Comparison of ENCODE assay signal across 9 mouse cellular contexts in genomic region chr9:78442237-78442578, GRCm38 (mm10). TPM values are rescaled to one million over a fixed set of nuclear protein-coding genes. Genes with fewer than 3 reads are reported as not detected.
A peak's percentile ranks its signal among the peaks of the same experiment; 100 is the strongest.
DNase-seq lines count a peak whose midpoint lies in the region; ATAC-seq and TF ChIP-seq lines count a peak whose summit lies in the region.
"Had no signal": no experiment of that assay in that cellular context is flagged by ENCODE, and none has a peak within 500 bp of the region (broad histone marks: within the 10 kb centered on the region; RNA-seq: fewer than 3 reads in every experiment).

No protein-coding gene starts in this region.

- WGBS in liver, adult 2 months = 5% methylated on average over 9 of the region's 9 CpGs
- 4% methylated on average over 9 of the region's 9 CpGs for WGBS in embryonic facial prominence, embryonic 11.5 days
- WGBS in intestine, embryonic 16.5 days = 5% methylated on average over 9 of the region's 9 CpGs
- 3% methylated on average over 9 of the region's 9 CpGs for WGBS in neural tube, embryonic 13.5 days

- ATAC-seq in embryonic facial prominence, embryonic 11.5 days (replicated peaks; ENCODE audit: insufficient number of reproducible peaks, low FRiP score, low TSS enrichment, low read depth) = no peak
- ATAC-seq in intestine, embryonic 16.5 days = peak; percentile 48
- 0 out of 2 replicates have a peak, but pooled peaks have one; percentile 49 for ATAC-seq in neural tube, embryonic 13.5 days (ENCODE audit: low read depth)
- no peak; the same call in 1 of the 2 replicates for ATAC-seq in granulocyte monocyte progenitor cell, adult 5-6 weeks (replicated peaks; ENCODE audit: poor library complexity, severe bottlenecking)

- no peak for DNase-seq in liver, adult 2 months (ENCODE audit: extremely low read depth, low read depth, low spot score)
- no peak for DNase-seq in liver
- DNase-seq in embryonic facial prominence, embryonic 11.5 days (ENCODE audit: low spot score) = no peak
- DNase-seq in layer of hippocampus, adult 18-20 months (ENCODE audit: low spot score in 2 of 2) = no peak
- DNase-seq in right cerebral cortex, postnatal 10 days (ENCODE audit: low spot score in 2 of 2) = no peak

- H3K9ac ChIP-seq in liver, adult 2 months (ENCODE audit: low read depth, low read length) = peak overlapping the region; percentile 56; the same call in 1 of the 2 replicates
- peak overlapping the region; percentile 51 for H3K9ac ChIP-seq in embryonic facial prominence, embryonic 11.5 days (replicated peaks; ENCODE audit: low read length)
- H3K9ac ChIP-seq in intestine, embryonic 16.5 days (ENCODE audit: low read depth, low read length) = peak overlapping the region; percentile 75
- peak overlapping the region; percentile 58; the same call in 1 of the 2 replicates for H3K9ac ChIP-seq in neural tube, embryonic 13.5 days

- no peaks in the 10 kb centered on the region for H3K79me2 ChIP-seq in liver, adult 2 months (ENCODE audit: control insufficient read depth, insufficient read depth, low read length)

- no peak for TF ChIP-seq CTCF in liver, adult 2 months (IDR thresholded peaks at IDR 0.05; ENCODE audit: low read depth, low read length)

- H3K4me3 ChIP-seq in liver, adult 2 months (ENCODE audit: insufficient read depth, low read depth, low read length) = peak overlapping the region; percentile 63
- H3K4me3 ChIP-seq in embryonic facial prominence, embryonic 11.5 days (ENCODE audit: low read depth, low read length) = peak overlapping the region; percentile 40
- H3K4me3 ChIP-seq in intestine, embryonic 16.5 days (ENCODE audit: low read length) = peak overlapping the region; percentile 64
- H3K4me3 ChIP-seq in neural tube, embryonic 13.5 days = peak overlapping the region; percentile 44

- no peak for TF ChIP-seq POLR2A in liver, adult 2 months (IDR thresholded peaks at IDR 0.05; ENCODE audit: extremely low read depth, insufficient read depth, low read length)

- no peaks in the 10 kb centered on the region for H3K4me1 ChIP-seq in liver, adult 2 months (ENCODE audit: control insufficient read depth, insufficient read depth, low read length)
- H3K4me1 ChIP-seq in embryonic facial prominence, embryonic 11.5 days (ENCODE audit: control insufficient read depth, insufficient read depth, low read length) = peaks cover 4% of the 10 kb centered on the region; the same call in 1 of the 2 replicates
- no peaks in the 10 kb centered on the region for H3K4me1 ChIP-seq in intestine, embryonic 16.5 days (ENCODE audit: control insufficient read depth, insufficient read depth, low read length)
- peaks cover 11% of the 10 kb centered on the region for H3K4me1 ChIP-seq in neural tube, embryonic 13.5 days (replicated peaks)

- H3K9me3 ChIP-seq in embryonic facial prominence, embryonic 11.5 days (replicated peaks; ENCODE audit: control insufficient read depth, low read length) = no peaks in the 10 kb centered on the region
- H3K9me3 ChIP-seq in intestine, embryonic 16.5 days (ENCODE audit: control insufficient read depth, low read length) = no peaks in the 10 kb centered on the region
- no peaks in the 10 kb centered on the region for H3K9me3 ChIP-seq in neural tube, embryonic 13.5 days

- no peaks in the 10 kb centered on the region for H3K36me3 ChIP-seq in liver, adult 2 months (ENCODE audit: control insufficient read depth, insufficient read depth, low read length)
- H3K36me3 ChIP-seq in embryonic facial prominence, embryonic 11.5 days (replicated peaks; ENCODE audit: control insufficient read depth, insufficient read depth, low read depth, low read length) = no peaks in the 10 kb centered on the region
- no peaks in the 10 kb centered on the region for H3K36me3 ChIP-seq in intestine, embryonic 16.5 days (ENCODE audit: control insufficient read depth, insufficient read depth, low read length)
- H3K36me3 ChIP-seq in neural tube, embryonic 13.5 days = no peaks in the 10 kb centered on the region

- H3K27ac ChIP-seq in liver, adult 2 months (replicated peaks; ENCODE audit: insufficient read depth, low read depth, low read length) = no peak overlapping the region
- H3K27ac ChIP-seq in embryonic facial prominence, embryonic 11.5 days (replicated peaks; ENCODE audit: low read depth, low read length) = no peak overlapping the region
- no peak overlapping the region for H3K27ac ChIP-seq in intestine, embryonic 16.5 days (ENCODE audit: low read length)
- H3K27ac ChIP-seq in neural tube, embryonic 13.5 days (replicated peaks) = no peak overlapping the region

- H3K4me2 ChIP-seq in embryonic facial prominence, embryonic 11.5 days (ENCODE audit: low read depth, low read length) = peak overlapping the region; percentile 61
- H3K4me2 ChIP-seq in intestine, embryonic 16.5 days (ENCODE audit: low read depth, low read length) = peak overlapping the region; percentile 98
- peak overlapping the region; percentile 69 for H3K4me2 ChIP-seq in neural tube, embryonic 13.5 days

- no peaks in the 10 kb centered on the region for H3K27me3 ChIP-seq in liver, adult 2 months (ENCODE audit: control insufficient read depth, insufficient read depth, low read length)
- peaks cover 39% of the 10 kb centered on the region for H3K27me3 ChIP-seq in embryonic facial prominence, embryonic 11.5 days (ENCODE audit: control insufficient read depth, insufficient read depth, low read length)
- peaks cover 20% of the 10 kb centered on the region for H3K27me3 ChIP-seq in intestine, embryonic 16.5 days (replicated peaks; ENCODE audit: control insufficient read depth, insufficient read depth, low read length)
- H3K27me3 ChIP-seq in neural tube, embryonic 13.5 days = peaks cover 86% of the 10 kb centered on the region

RNA-seq across cellular contexts. Expression of gene Cgas, which starts 0.8 kb away (rescaled TPM):
- total RNA-seq in liver, adult 2 months (2014; rRNA removed) = 0.18 and 0.34 TPM in 2 replicates
- 0.07 and 0.12 TPM in 2 replicates for polyA plus RNA-seq in liver, adult 2 months (2012; rRNA removed)
- polyA plus RNA-seq in embryonic facial prominence, embryonic 11.5 days (2014; fragmentation: Nextera tagmentation; extraction: Ambion mirVana) = 0.84 and 0.92 TPM in 2 replicates
- 1.6 and 1.9 TPM in 2 replicates for polyA plus RNA-seq in intestine, embryonic 16.5 days (2015; fragmentation: Nextera tagmentation; extraction: Ambion mirVana)
- 0.64 and 0.85 TPM in 2 replicates for polyA plus RNA-seq in neural tube, embryonic 13.5 days (2015; fragmentation: Nextera tagmentation; extraction: Ambion mirVana)
- 23.1 and 24.9 TPM in 2 replicates for total RNA-seq in granulocyte monocyte progenitor cell, adult 5-6 weeks (2014; fragmentation: Nextera tagmentation)
- total RNA-seq in granulocyte monocyte progenitor cell, adult 5-6 weeks (2017) = 20.1 and 23.2 TPM in 2 replicates
- under 1 TPM; 0.51 to 0.69 TPM for total RNA-seq in layer of hippocampus, adult 18-20 months (2021)

RNA-seq across cellular contexts. Expression of gene Mto1, which starts 5.8 kb away (rescaled TPM):
- total RNA-seq in liver, adult 2 months (2014; rRNA removed) = 18.7 and 18.9 TPM in 2 replicates
- 16.9 and 17.3 TPM in 2 replicates for polyA plus RNA-seq in liver, adult 2 months (2012; rRNA removed)
- 21.4 and 24.7 TPM in 2 replicates for polyA plus RNA-seq in embryonic facial prominence, embryonic 11.5 days (2014; fragmentation: Nextera tagmentation; extraction: Ambion mirVana)
- 25.0 and 27.0 TPM in 2 replicates for polyA plus RNA-seq in intestine, embryonic 16.5 days (2015; fragmentation: Nextera tagmentation; extraction: Ambion mirVana)
- polyA plus RNA-seq in neural tube, embryonic 13.5 days (2015; fragmentation: Nextera tagmentation; extraction: Ambion mirVana) = 26.6 and 28.4 TPM in 2 replicates
- total RNA-seq in granulocyte monocyte progenitor cell, adult 5-6 weeks (2014; fragmentation: Nextera tagmentation) = 27.8 and 43.2 TPM in 2 replicates
- 30.2 and 31.5 TPM in 2 replicates for total RNA-seq in granulocyte monocyte progenitor cell, adult 5-6 weeks (2017)
- total RNA-seq in layer of hippocampus, adult 18-20 months (2021) = 10 to 100 TPM; 22.4 to 23.2 TPM

RNA-seq across cellular contexts. Expression of gene Gm17324, which starts 6.4 kb away (rescaled TPM):
- total RNA-seq in liver, adult 2 months (2014; rRNA removed) = 0.18 and 0.20 TPM in 2 replicates
- polyA plus RNA-seq in liver, adult 2 months (2012; rRNA removed) = 0.20 and 0.60 TPM in 2 replicates
- 0.32 and 0.70 TPM in 2 replicates for polyA plus RNA-seq in embryonic facial prominence, embryonic 11.5 days (2014; fragmentation: Nextera tagmentation; extraction: Ambion mirVana)
- 0.24 and 0.48 TPM in 2 replicates for polyA plus RNA-seq in intestine, embryonic 16.5 days (2015; fragmentation: Nextera tagmentation; extraction: Ambion mirVana)
- polyA plus RNA-seq in neural tube, embryonic 13.5 days (2015; fragmentation: Nextera tagmentation; extraction: Ambion mirVana) = 1.3 and 1.5 TPM in 2 replicates
- not detected in 2 replicates for total RNA-seq in granulocyte monocyte progenitor cell, adult 5-6 weeks (2014; fragmentation: Nextera tagmentation)
- 0.46 TPM in 1 of 2 replicates, not detected in the other for total RNA-seq in granulocyte monocyte progenitor cell, adult 5-6 weeks (2017)
- total RNA-seq in layer of hippocampus, adult 18-20 months (2021) = under 1 TPM; 0.82 to 0.86 TPM
- polyA plus RNA-seq: large intestine, adult 2 months had no signal

RNA-seq across cellular contexts. Expression of gene Ddx43, which starts 46.6 kb away (rescaled TPM):
- 0.09 TPM in 1 of 2 replicates, not detected in the other for total RNA-seq in liver, adult 2 months (2014; rRNA removed)
- polyA plus RNA-seq in liver, adult 2 months (2012; rRNA removed) = not detected in 2 replicates
- polyA plus RNA-seq in embryonic facial prominence, embryonic 11.5 days (2014; fragmentation: Nextera tagmentation; extraction: Ambion mirVana) = 0.15 TPM in 1 of 2 replicates, not detected in the other
- 0.13 and 0.28 TPM in 2 replicates for polyA plus RNA-seq in intestine, embryonic 16.5 days (2015; fragmentation: Nextera tagmentation; extraction: Ambion mirVana)
- 0.18 and 0.25 TPM in 2 replicates for polyA plus RNA-seq in neural tube, embryonic 13.5 days (2015; fragmentation: Nextera tagmentation; extraction: Ambion mirVana)
- 0.28 TPM in 1 of 2 replicates, not detected in the other for total RNA-seq in granulocyte monocyte progenitor cell, adult 5-6 weeks (2014; fragmentation: Nextera tagmentation)
- 0.04 TPM in 1 of 2 replicates, not detected in the other for total RNA-seq in granulocyte monocyte progenitor cell, adult 5-6 weeks (2017)
- total RNA-seq in layer of hippocampus, adult 18-20 months (2021) = not detected
- polyA plus RNA-seq: large intestine, adult 2 months had no signal

RNA-seq across cellular contexts. Expression of gene Eef1a1, which starts 46.7 kb away (rescaled TPM):
- total RNA-seq in liver, adult 2 months (2014; rRNA removed) = 7,986 and 8,406 TPM in 2 replicates
- 2,468 and 2,707 TPM in 2 replicates for polyA plus RNA-seq in liver, adult 2 months (2012; rRNA removed)
- polyA plus RNA-seq in embryonic facial prominence, embryonic 11.5 days (2014; fragmentation: Nextera tagmentation; extraction: Ambion mirVana) = 5,291 and 5,417 TPM in 2 replicates
- polyA plus RNA-seq in intestine, embryonic 16.5 days (2015; fragmentation: Nextera tagmentation; extraction: Ambion mirVana) = 4,065 and 4,271 TPM in 2 replicates
- polyA plus RNA-seq in neural tube, embryonic 13.5 days (2015; fragmentation: Nextera tagmentation; extraction: Ambion mirVana) = 3,346 and 3,414 TPM in 2 replicates
- total RNA-seq in granulocyte monocyte progenitor cell, adult 5-6 weeks (2014; fragmentation: Nextera tagmentation) = 11,615 and 12,636 TPM in 2 replicates
- total RNA-seq in granulocyte monocyte progenitor cell, adult 5-6 weeks (2017) = 9,337 and 10,965 TPM in 2 replicates
- total RNA-seq in layer of hippocampus, adult 18-20 months (2021) = 1,000 to 10,000 TPM; 3,208 to 3,266 TPM

Comparison
In these comparisons a context has a peak if more than half of its experiments do, and no peak if none do; other contexts are left out.
1. ATAC-seq: peak in intestine, embryonic 16.5 days (single experiment) and neural tube, embryonic 13.5 days (single experiment); none in embryonic facial prominence, embryonic 11.5 days (single experiment) and granulocyte monocyte progenitor cell, adult 5-6 weeks (single experiment).
2. Peak in every context shown above with its lines, with median percentiles within 50 percentile points of each other: H3K4me3 ChIP-seq, H3K9ac ChIP-seq and H3K4me2 ChIP-seq.